Mouse (Mus musculus) myocyte (in vitro differentiated cells): Measurements from ENCODE around the gene Dnajc5g.

Experiments
- CEBPB ChIP-seq: IDR thresholded peaks from 2 replicates; pipeline ENCODE4 v1.6.1; 2011; ENCODE audit warnings: mild to moderate bottlenecking, moderate library complexity; ENCODE audit not compliant: poor library complexity, insufficient read depth, severe bottlenecking
- E2F4 ChIP-seq: IDR thresholded peaks from one replicate; pipeline ENCODE4 v1.6.1; 2011; ENCODE audit warnings: mild to moderate bottlenecking, control low read depth, moderate library complexity; ENCODE audit not compliant: insufficient read depth
- MAX ChIP-seq: IDR thresholded peaks from one replicate; pipeline ENCODE4 v1.6.1; 2011; ENCODE audit warnings: low read depth, mild to moderate bottlenecking, control low read depth
- MYOD1 ChIP-seq, 3 experiments: IDR thresholded peaks; one replicate each; pipeline ENCODE4 v1.6.1; 2011; ENCODE audit warnings: control low read depth in 2 of 3, low read depth in 2 of 3, mild to moderate bottlenecking in 2 of 3, moderate library complexity in 1 of 3; ENCODE audit not compliant: insufficient read length in 2 of 3, control insufficient read depth in 1 of 3
- MYOG ChIP-seq, 3 experiments: IDR thresholded peaks; one replicate each; pipeline ENCODE4 v1.6.1; 2011; ENCODE audit warnings: control low read depth in 2 of 3, low read depth in 2 of 3, mild to moderate bottlenecking in 2 of 3; ENCODE audit not compliant: insufficient read length in 2 of 3, control insufficient read depth in 1 of 3, insufficient read depth in 1 of 3
- POLR2A ChIP-seq: IDR thresholded peaks from one replicate; pipeline ENCODE4 v1.6.1; 2011; ENCODE audit warnings: low read depth, mild to moderate bottlenecking, control low read depth, moderate library complexity; ENCODE audit not compliant: insufficient read length
- POLR2AphosphoS2 ChIP-seq: IDR thresholded peaks from one replicate; pipeline ENCODE4 v1.6.1; 2011; ENCODE audit warnings: low read depth, control low read depth; ENCODE audit not compliant: insufficient read length
- REST ChIP-seq: IDR thresholded peaks from one replicate; pipeline ENCODE4 v1.6.1; 2011; ENCODE audit warnings: mild to moderate bottlenecking, control low read depth, moderate library complexity; ENCODE audit not compliant: insufficient read depth, insufficient read length
- SRF ChIP-seq: IDR thresholded peaks from one replicate; pipeline ENCODE4 v1.6.1; 2011; ENCODE audit warnings: low read depth; ENCODE audit not compliant: control insufficient read depth, insufficient read length
- TCF12 ChIP-seq: IDR thresholded peaks from one replicate; pipeline ENCODE4 v1.6.1; 2011; ENCODE audit warnings: mild to moderate bottlenecking, control low read depth; ENCODE audit not compliant: poor library complexity, insufficient read depth, severe bottlenecking
- TCF3 ChIP-seq: IDR thresholded peaks from one replicate; pipeline ENCODE4 v1.6.1; 2011; ENCODE audit warnings: low read depth, control low read depth; ENCODE audit not compliant: insufficient read length
- USF1 ChIP-seq: IDR thresholded peaks from one replicate; pipeline ENCODE4 v1.6.1; 2011; ENCODE audit warnings: low read depth, mild to moderate bottlenecking, control low read depth, moderate library complexity

GRCm38 (mm10) chr5:31080059-31080794, 25.9 kb upstream of the Dnajc5g start:
- TF ChIP-seq POLR2A (no peak), USF1 (no peak), TCF12 (no peak), E2F4 (no peak), SRF (no peak), REST (no peak), MYOG (IDR thresholded peaks at IDR 0.05; ENCODE audit: control insufficient read depth in 1 of 3, insufficient read depth in 1 of 3, insufficient read length in 2 of 3, low read depth in 2 of 3) (no peak), MAX (no peak), MYOD1 (IDR thresholded peaks at IDR 0.05; ENCODE audit: control insufficient read depth in 1 of 3, insufficient read length in 2 of 3, low read depth in 2 of 3) (no peak), POLR2AphosphoS2 (no peak), TCF3 (no peak), CEBPB (no peak)
